Mouse (Mus musculus): Measurements from ENCODE around the gene Etfb. TPM values are rescaled to one million over a fixed set of nuclear protein-coding genes. Genes with fewer than 3 reads are reported as not detected.

Etfb gene
- polyA plus RNA-seq, 1 experiment from 2014 or later: 831 TPM

GRCm38 (mm10) chr7:43423991-43424625 is 19.8 kb upstream of the Etfb start:
- 53% methylated on average over 3 of the region's 3 CpGs for whole genome bisulfite sequencing
- no peaks in the 10 kb centered on the region for H3K27me3 ChIP-seq (ENCODE audit: control insufficient read depth, insufficient read depth, low read length)
- H3K9ac ChIP-seq (ENCODE audit: low read length): no peak overlapping the region
- ATAC-seq (replicated peaks; ENCODE audit: extremely low read depth, insufficient read depth, low FRiP score): no peak; the same call in 1 of the 2 replicates
- no peak overlapping the region for H3K4me2 ChIP-seq (ENCODE audit: low read depth, low read length)
- H3K4me3 ChIP-seq (ENCODE audit: low read length): no peak overlapping the region
- no peaks in the 10 kb centered on the region for H3K36me3 ChIP-seq (ENCODE audit: control insufficient read depth, insufficient read depth)
- peaks cover 2% of the 10 kb centered on the region; the same call in 1 of the 2 replicates for H3K4me1 ChIP-seq (ENCODE audit: control insufficient read depth, insufficient read depth, low read length)
- H3K27ac ChIP-seq (ENCODE audit: low read length): no peak overlapping the region
- no peaks in the 10 kb centered on the region for H3K9me3 ChIP-seq (replicated peaks; ENCODE audit: control insufficient read depth, low read length)

- ATAC-seq (replicated peaks; ENCODE audit: extremely low read depth, insufficient read depth, low FRiP score): no peak
- Histone ChIP-seq H3K4me2 (ENCODE audit: low read depth, low read length) (no peak within 1 kb of the TSS), H3K36me3 (ENCODE audit: control insufficient read depth, insufficient read depth) (no peaks in the 10 kb centered on the region), H3K4me1 (ENCODE audit: control insufficient read depth, insufficient read depth, low read length) (peaks cover 2% of the 10 kb centered on the region; the same call in 1 of the 2 replicates), H3K9ac (ENCODE audit: low read length) (no peak within 1 kb of the TSS), H3K4me3 (ENCODE audit: low read length) (no peak within 1 kb of the TSS), H3K9me3 (replicated peaks; ENCODE audit: control insufficient read depth, low read length) (no peaks in the 10 kb centered on the region), H3K27me3 (ENCODE audit: control insufficient read depth, insufficient read depth, low read length) (no peaks in the 10 kb centered on the region), H3K27ac (ENCODE audit: low read length) (no peak within 1 kb of the TSS)
- 72% methylated on average over 8 of the region's 8 CpGs for WGBS
Observed at GRCm38 (mm10) chr7:43427406-43427805, 16.5 kb upstream of the Etfb start, which contains the start of gene Lim2. Gene Lim2, plus strand, starts transcription at chr7:43427670.

GRCm38 (mm10) chr7:43429500-43429899 is 14.4 kb upstream of the Etfb start:
- Histone ChIP-seq H3K4me3 (ENCODE audit: low read length) (no peak overlapping the region), H3K27ac (ENCODE audit: low read length) (no peak overlapping the region), H3K36me3 (ENCODE audit: control insufficient read depth, insufficient read depth) (no peaks in the 10 kb centered on the region), H3K9me3 (replicated peaks; ENCODE audit: control insufficient read depth, low read length) (no peaks in the 10 kb centered on the region), H3K27me3 (ENCODE audit: control insufficient read depth, insufficient read depth, low read length) (no peaks in the 10 kb centered on the region), H3K4me2 (ENCODE audit: low read depth, low read length) (no peak overlapping the region), H3K9ac (ENCODE audit: low read length) (no peak overlapping the region), H3K4me1 (ENCODE audit: control insufficient read depth, insufficient read depth, low read length) (no peaks in the 10 kb centered on the region)
- WGBS: 38% methylated on average over 4 of the region's 4 CpGs
- no peak for ATAC-seq (replicated peaks; ENCODE audit: extremely low read depth, insufficient read depth, low FRiP score)

- H3K9ac ChIP-seq (ENCODE audit: low read length): no peak overlapping the region
- H3K4me3 ChIP-seq (ENCODE audit: low read length): no peak overlapping the region
- H3K27ac ChIP-seq (ENCODE audit: low read length): no peak overlapping the region
- no peak for ATAC-seq (replicated peaks; ENCODE audit: extremely low read depth, insufficient read depth, low FRiP score)
- no peaks in the 10 kb centered on the region for H3K27me3 ChIP-seq (ENCODE audit: control insufficient read depth, insufficient read depth, low read length)
- no peaks in the 10 kb centered on the region for H3K4me1 ChIP-seq (ENCODE audit: control insufficient read depth, insufficient read depth, low read length)
- H3K36me3 ChIP-seq (ENCODE audit: control insufficient read depth, insufficient read depth): no peaks in the 10 kb centered on the region
- WGBS: 59% methylated on average over 4 of the region's 4 CpGs
- H3K9me3 ChIP-seq (replicated peaks; ENCODE audit: control insufficient read depth, low read length): no peaks in the 10 kb centered on the region
- no peak overlapping the region for H3K4me2 ChIP-seq (ENCODE audit: low read depth, low read length)
Observed at GRCm38 (mm10) chr7:43432891-43433290, 11.0 kb upstream of the Etfb start.

GRCm38 (mm10) chr7:43434676-43435075 is 9.2 kb upstream of the Etfb start:
- Histone ChIP-seq H3K4me3 (ENCODE audit: low read length) (no peak overlapping the region), H3K9me3 (replicated peaks; ENCODE audit: control insufficient read depth, low read length) (no peaks in the 10 kb centered on the region), H3K36me3 (ENCODE audit: control insufficient read depth, insufficient read depth) (no peaks in the 10 kb centered on the region), H3K4me2 (ENCODE audit: low read depth, low read length) (no peak overlapping the region), H3K9ac (ENCODE audit: low read length) (no peak overlapping the region), H3K27ac (ENCODE audit: low read length) (no peak overlapping the region), H3K4me1 (ENCODE audit: control insufficient read depth, insufficient read depth, low read length) (no peaks in the 10 kb centered on the region), H3K27me3 (ENCODE audit: control insufficient read depth, insufficient read depth, low read length) (no peaks in the 10 kb centered on the region)
- ATAC-seq (replicated peaks; ENCODE audit: extremely low read depth, insufficient read depth, low FRiP score): no peak
- 88% methylated on average over 5 of the region's 5 CpGs for WGBS

- Histone ChIP-seq H3K9ac (ENCODE audit: low read length) (no peak within 1 kb of the TSS), H3K36me3 (ENCODE audit: control insufficient read depth, insufficient read depth) (no peaks in the 10 kb centered on the region), H3K9me3 (replicated peaks; ENCODE audit: control insufficient read depth, low read length) (no peaks in the 10 kb centered on the region), H3K27me3 (ENCODE audit: control insufficient read depth, insufficient read depth, low read length) (no peaks in the 10 kb centered on the region), H3K27ac (ENCODE audit: low read length) (no peak within 1 kb of the TSS), H3K4me3 (ENCODE audit: low read length) (peak within 1 kb of the TSS; percentile 14; the same call in 1 of the 2 replicates), H3K4me1 (ENCODE audit: control insufficient read depth, insufficient read depth, low read length) (no peaks in the 10 kb centered on the region), H3K4me2 (ENCODE audit: low read depth, low read length) (peak within 1 kb of the TSS; percentile 41; the same call in 1 of the 2 replicates)
- 65% methylated on average over 10 of the region's 10 CpGs for WGBS
- ATAC-seq (replicated peaks; ENCODE audit: extremely low read depth, insufficient read depth, low FRiP score): 0 out of 2 replicates have a peak, but pooled peaks have one; percentile 8
Observed at GRCm38 (mm10) chr7:43436341-43437255, 7.3 kb upstream of the Etfb start, which contains the start of gene Nkg7. Gene Nkg7, plus strand, starts transcription at chr7:43437073.

GRCm38 (mm10) chr7:43438611-43439010 is 5.3 kb upstream of the Etfb start:
- Histone ChIP-seq H3K27me3 (ENCODE audit: control insufficient read depth, insufficient read depth, low read length) (no peaks in the 10 kb centered on the region), H3K36me3 (ENCODE audit: control insufficient read depth, insufficient read depth) (no peaks in the 10 kb centered on the region), H3K27ac (ENCODE audit: low read length) (no peak overlapping the region), H3K4me1 (ENCODE audit: control insufficient read depth, insufficient read depth, low read length) (peaks cover 5% of the 10 kb centered on the region), H3K4me3 (ENCODE audit: low read length) (no peak overlapping the region), H3K9me3 (replicated peaks; ENCODE audit: control insufficient read depth, low read length) (no peaks in the 10 kb centered on the region), H3K4me2 (ENCODE audit: low read depth, low read length) (no peak overlapping the region), H3K9ac (ENCODE audit: low read length) (no peak overlapping the region)
- no peak for ATAC-seq (replicated peaks; ENCODE audit: extremely low read depth, insufficient read depth, low FRiP score)
- WGBS: 69% methylated on average over 4 of the region's 4 CpGs

GRCm38 (mm10) chr7:43440482-43440881 is 3.4 kb upstream of the Etfb start, which contains the start of gene Cldnd2:
Gene Cldnd2, plus strand, starts transcription at chr7:43440782.
- Histone ChIP-seq H3K36me3 (ENCODE audit: control insufficient read depth, insufficient read depth) (no peaks in the 10 kb centered on the region), H3K4me3 (ENCODE audit: low read length) (no peak within 1 kb of the TSS), H3K9me3 (replicated peaks; ENCODE audit: control insufficient read depth, low read length) (no peaks in the 10 kb centered on the region), H3K9ac (ENCODE audit: low read length) (no peak within 1 kb of the TSS), H3K27ac (ENCODE audit: low read length) (no peak within 1 kb of the TSS), H3K4me2 (ENCODE audit: low read depth, low read length) (no peak within 1 kb of the TSS), H3K27me3 (ENCODE audit: control insufficient read depth, insufficient read depth, low read length) (no peaks in the 10 kb centered on the region), H3K4me1 (ENCODE audit: control insufficient read depth, insufficient read depth, low read length) (peaks cover 11% of the 10 kb centered on the region)
- no peak for ATAC-seq (replicated peaks; ENCODE audit: extremely low read depth, insufficient read depth, low FRiP score)
- 86% methylated on average over 6 of the region's 6 CpGs for WGBS

- no peak overlapping the region for H3K4me3 ChIP-seq (ENCODE audit: low read length)
- H3K9me3 ChIP-seq (replicated peaks; ENCODE audit: control insufficient read depth, low read length): no peaks in the 10 kb centered on the region
- no peak overlapping the region for H3K27ac ChIP-seq (ENCODE audit: low read length)
- no peak for ATAC-seq (replicated peaks; ENCODE audit: extremely low read depth, insufficient read depth, low FRiP score)
- H3K9ac ChIP-seq (ENCODE audit: low read length): no peak overlapping the region
- 76% methylated on average over 3 of the region's 3 CpGs for WGBS
- no peaks in the 10 kb centered on the region for H3K27me3 ChIP-seq (ENCODE audit: control insufficient read depth, insufficient read depth, low read length)
- peaks cover 13% of the 10 kb centered on the region for H3K4me1 ChIP-seq (ENCODE audit: control insufficient read depth, insufficient read depth, low read length)
- H3K36me3 ChIP-seq (ENCODE audit: control insufficient read depth, insufficient read depth): no peaks in the 10 kb centered on the region
- H3K4me2 ChIP-seq (ENCODE audit: low read depth, low read length): no peak overlapping the region
Observed at GRCm38 (mm10) chr7:43441071-43441470, 2.8 kb upstream of the Etfb start.
